Mouse (Mus musculus): ENCODE data around the gene Srsf2. TPM values are rescaled to one million over a fixed set of nuclear protein-coding genes. Genes with fewer than 3 reads are reported as not detected.
"Not testable (repeated sequence)": the region's sequence is repeated elsewhere in the genome, so short reads cannot be mapped to it uniquely, and the experiment has no call there.

Srsf2 gene
- polyA plus RNA-seq, 1 experiment from 2014 or later: 818 TPM

- 91% methylated on average over 14 of the region's 14 CpGs for WGBS
- H3K4me3 ChIP-seq: no peak overlapping the region
- H3K27me3 ChIP-seq (ENCODE audit: insufficient read depth, poor library complexity, severe bottlenecking): no peaks in the 10 kb centered on the region
- no peak overlapping the region for H3K27ac ChIP-seq
- peaks cover 50% of the 10 kb centered on the region for H3K4me1 ChIP-seq (replicated peaks)
- no peaks in the 10 kb centered on the region for H3K9me3 ChIP-seq
- DNase-seq (ENCODE audit: low spot score): no peak
- peaks cover 75% of the 10 kb centered on the region for H3K36me3 ChIP-seq
These were observed 14.0 kb downstream of the Srsf2 start for GRCm38 (mm10) chr11:116838936-116839335.

DNA sequence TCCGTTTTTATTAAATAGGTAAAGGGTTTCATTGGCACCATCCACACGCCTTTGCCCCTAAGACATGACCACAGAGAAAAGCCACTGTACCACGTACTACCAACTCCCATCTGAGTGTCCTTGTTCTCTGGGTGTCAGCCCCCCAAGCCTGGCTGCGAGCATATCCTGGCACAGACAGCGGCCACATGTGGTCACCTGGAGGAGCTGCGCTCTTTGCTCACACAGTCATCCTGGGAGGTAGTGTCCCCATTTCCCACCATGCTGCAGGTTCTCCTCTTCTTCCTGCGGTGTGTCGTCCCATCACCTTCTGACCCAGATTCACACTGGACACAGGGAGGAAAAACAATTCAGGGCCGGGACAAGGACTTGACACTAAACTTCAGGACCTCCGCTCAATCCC lies 15.5 kb downstream of the Srsf2 start:
- Histone ChIP-seq H3K27ac (no peak overlapping the region), H3K4me3 (no peak overlapping the region), H3K9me3 (no peaks in the 10 kb centered on the region), H3K27me3 (ENCODE audit: insufficient read depth, poor library complexity, severe bottlenecking) (no peaks in the 10 kb centered on the region), H3K36me3 (peaks cover 90% of the 10 kb centered on the region), H3K4me1 (replicated peaks) (peaks cover 50% of the 10 kb centered on the region)
- WGBS: 94% methylated on average over 10 of the region's 10 CpGs
- DNase-seq (ENCODE audit: low spot score): no peak

DNA sequence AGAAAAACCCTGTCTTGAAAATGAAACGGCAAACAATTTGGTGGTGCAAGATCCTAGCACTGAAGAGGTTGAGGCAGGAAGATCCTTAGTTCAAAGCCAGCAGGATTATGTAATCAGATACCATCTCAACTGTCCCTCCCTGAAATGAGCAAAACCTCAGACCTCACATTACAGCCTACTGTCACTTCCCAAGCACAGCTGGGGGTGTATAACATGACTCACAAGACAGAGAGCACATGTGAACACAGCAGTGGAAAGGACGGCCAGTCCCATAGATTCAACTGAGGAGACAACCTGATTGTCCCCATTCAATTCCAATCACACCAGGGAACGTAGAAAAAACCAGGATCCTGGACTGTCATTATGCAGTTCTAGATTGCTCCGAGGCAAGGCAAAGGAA lies 16.6 kb downstream of the Srsf2 start:
- H3K4me1 ChIP-seq (replicated peaks): peaks cover 41% of the 10 kb centered on the region
- H3K9me3 ChIP-seq: no peaks in the 10 kb centered on the region
- peaks cover 96% of the 10 kb centered on the region for H3K36me3 ChIP-seq
- H3K4me3 ChIP-seq: no peak overlapping the region
- DNase-seq (ENCODE audit: low spot score): no peak
- no peaks in the 10 kb centered on the region for H3K27me3 ChIP-seq (ENCODE audit: insufficient read depth, poor library complexity, severe bottlenecking)
- WGBS: 91% methylated on average over 4 of the region's 4 CpGs
- no peak overlapping the region for H3K27ac ChIP-seq

GRCm38 (mm10) chr11:116834954-116835353 lies 17.9 kb downstream of the Srsf2 start:
- Histone ChIP-seq H3K9me3 (no peaks in the 10 kb centered on the region), H3K27me3 (ENCODE audit: insufficient read depth, poor library complexity, severe bottlenecking) (no peaks in the 10 kb centered on the region), H3K4me1 (replicated peaks) (peaks cover 30% of the 10 kb centered on the region), H3K36me3 (peaks cover 87% of the 10 kb centered on the region), H3K27ac (no peak overlapping the region), H3K4me3 (no peak overlapping the region)
- no peak for DNase-seq (ENCODE audit: low spot score)
- 90% methylated on average over 1 of the region's 1 CpGs for WGBS

DNA sequence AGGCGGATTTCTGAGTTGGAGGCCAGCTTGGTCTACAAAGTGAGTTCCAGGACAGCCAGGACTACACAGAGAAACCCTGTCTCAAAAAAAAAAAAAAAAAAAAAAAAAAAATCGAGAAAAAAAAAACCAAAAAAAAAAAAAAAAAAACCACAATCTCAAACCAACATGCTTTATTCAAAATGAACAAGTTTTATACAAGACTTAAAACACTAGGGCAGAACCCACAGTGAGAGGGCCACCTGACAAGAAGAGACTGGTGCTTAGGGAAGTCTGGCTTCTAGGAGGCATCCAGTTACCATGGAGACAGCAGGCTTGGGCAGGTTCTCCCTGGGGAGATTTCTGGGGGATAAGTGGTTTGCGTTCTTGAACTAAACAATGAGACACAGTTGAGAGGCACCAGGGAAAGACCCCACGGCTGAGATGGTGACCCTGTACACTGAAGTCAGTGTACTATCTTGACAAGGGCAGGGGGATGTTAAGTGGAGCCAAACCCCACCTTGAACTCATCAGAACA lies 20.7 kb downstream of the Srsf2 start:
- peak; percentile 41 for DNase-seq (ENCODE audit: low spot score)
- Histone ChIP-seq H3K27me3 (ENCODE audit: insufficient read depth, poor library complexity, severe bottlenecking) (no peaks in the 10 kb centered on the region), H3K27ac (peak overlapping the region; percentile 46; the same call in 1 of the 2 replicates), H3K9me3 (no peaks in the 10 kb centered on the region), H3K4me3 (no peak overlapping the region), H3K4me1 (replicated peaks) (peaks cover 45% of the 10 kb centered on the region), H3K36me3 (peaks cover 60% of the 10 kb centered on the region)
- WGBS: 31% methylated on average over 4 of the region's 4 CpGs

- peak; percentile 84 for DNase-seq (ENCODE audit: low spot score)
- under 1% methylated on average over 71 of the region's 71 CpGs for WGBS
- Histone ChIP-seq H3K36me3 (peaks cover 19% of the 10 kb centered on the region), H3K27me3 (ENCODE audit: insufficient read depth, poor library complexity, severe bottlenecking) (no peaks in the 10 kb centered on the region), H3K9me3 (no peaks in the 10 kb centered on the region), H3K27ac (peak within 1 kb of the TSS; percentile 94), H3K4me1 (replicated peaks) (peaks cover 57% of the 10 kb centered on the region), H3K4me3 (peak within 1 kb of the TSS; percentile 85)
These were observed 25.2 kb downstream of the Srsf2 start, which contains the start of gene Mxra7 for GRCm38 (mm10) chr11:116827534-116828165. Mxra7 (minus strand) TSS chr11:116828046.

GRCm38 (mm10) chr11:116826550-116827504 lies 26.1 kb downstream of the Srsf2 start:
- DNase-seq (ENCODE audit: low spot score): peak; percentile 41
- H3K27ac ChIP-seq: peak overlapping the region; percentile 94
- no peaks in the 10 kb centered on the region for H3K9me3 ChIP-seq
- peaks cover 14% of the 10 kb centered on the region for H3K36me3 ChIP-seq
- H3K4me3 ChIP-seq: peak overlapping the region; percentile 85
- H3K27me3 ChIP-seq (ENCODE audit: insufficient read depth, poor library complexity, severe bottlenecking): no peaks in the 10 kb centered on the region
- H3K4me1 ChIP-seq (replicated peaks): peaks cover 61% of the 10 kb centered on the region
- WGBS: 13% methylated on average over 17 of the region's 17 CpGs

GRCm38 (mm10) chr11:116825230-116825629 lies 27.7 kb downstream of the Srsf2 start:
- H3K36me3 ChIP-seq: 0 out of 2 replicates have a peak, but pooled peaks cover 5% of the 10 kb centered on the region
- H3K4me1 ChIP-seq (replicated peaks): peaks cover 75% of the 10 kb centered on the region
- no peaks in the 10 kb centered on the region for H3K27me3 ChIP-seq (ENCODE audit: insufficient read depth, poor library complexity, severe bottlenecking)
- DNase-seq (ENCODE audit: low spot score): peak; percentile 31
- no peaks in the 10 kb centered on the region for H3K9me3 ChIP-seq
- whole genome bisulfite sequencing: 30% methylated on average over 5 of the region's 5 CpGs
- H3K4me3 ChIP-seq: peak overlapping the region; percentile 85
- peak overlapping the region; percentile 94 for H3K27ac ChIP-seq

DNA sequence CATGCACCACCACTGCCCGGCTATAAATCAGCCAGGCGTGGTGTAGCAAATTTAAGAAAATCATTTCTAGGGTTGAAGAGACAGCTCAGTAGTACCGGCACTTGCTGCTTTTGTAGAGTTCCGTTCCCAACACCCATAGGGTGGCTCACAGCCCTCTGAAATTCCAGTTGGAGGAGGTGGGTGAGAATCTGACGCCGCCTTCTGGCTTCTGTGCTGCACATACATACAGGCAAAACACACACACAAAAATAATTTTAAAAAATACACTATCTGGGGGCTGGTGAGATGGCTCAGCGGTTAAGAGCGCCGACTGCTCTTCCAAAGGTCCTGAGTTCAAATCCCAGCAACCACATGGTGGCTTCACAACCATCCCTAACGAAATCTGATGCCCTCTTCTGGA lies 29.0 kb downstream of the Srsf2 start:
- peaks cover 75% of the 10 kb centered on the region for H3K4me1 ChIP-seq (replicated peaks)
- not testable (repeated sequence) for DNase-seq (ENCODE audit: low spot score); H3K9me3 ChIP-seq; H3K27me3 ChIP-seq (ENCODE audit: insufficient read depth, poor library complexity, severe bottlenecking); H3K36me3 ChIP-seq; H3K27ac ChIP-seq; H3K4me3 ChIP-seq
- 95% methylated on average over 10 of the region's 10 CpGs for WGBS

GRCm38 (mm10) chr11:116823255-116823654 lies 29.6 kb downstream of the Srsf2 start:
- Histone ChIP-seq H3K9me3 (no peaks in the 10 kb centered on the region), H3K4me1 (replicated peaks) (peaks cover 75% of the 10 kb centered on the region), H3K27me3 (ENCODE audit: insufficient read depth, poor library complexity, severe bottlenecking) (no peaks in the 10 kb centered on the region), H3K4me3 (no peak overlapping the region), H3K27ac (no peak overlapping the region), H3K36me3 (0 out of 2 replicates have a peak, but pooled peaks cover 5% of the 10 kb centered on the region)
- DNase-seq (ENCODE audit: low spot score): no peak
- 98% methylated on average over 2 of the region's 2 CpGs for WGBS

- Histone ChIP-seq H3K9me3 (no peaks in the 10 kb centered on the region), H3K36me3 (0 out of 2 replicates have a peak, but pooled peaks cover 5% of the 10 kb centered on the region), H3K27ac (no peak overlapping the region), H3K27me3 (ENCODE audit: insufficient read depth, poor library complexity, severe bottlenecking) (no peaks in the 10 kb centered on the region), H3K4me1 (replicated peaks) (peaks cover 70% of the 10 kb centered on the region), H3K4me3 (no peak overlapping the region)
- DNase-seq (ENCODE audit: low spot score): no peak
- 90% methylated on average over 10 of the region's 10 CpGs for WGBS
These were observed 30.3 kb downstream of the Srsf2 start for GRCm38 (mm10) chr11:116822626-116823025.

DNA sequence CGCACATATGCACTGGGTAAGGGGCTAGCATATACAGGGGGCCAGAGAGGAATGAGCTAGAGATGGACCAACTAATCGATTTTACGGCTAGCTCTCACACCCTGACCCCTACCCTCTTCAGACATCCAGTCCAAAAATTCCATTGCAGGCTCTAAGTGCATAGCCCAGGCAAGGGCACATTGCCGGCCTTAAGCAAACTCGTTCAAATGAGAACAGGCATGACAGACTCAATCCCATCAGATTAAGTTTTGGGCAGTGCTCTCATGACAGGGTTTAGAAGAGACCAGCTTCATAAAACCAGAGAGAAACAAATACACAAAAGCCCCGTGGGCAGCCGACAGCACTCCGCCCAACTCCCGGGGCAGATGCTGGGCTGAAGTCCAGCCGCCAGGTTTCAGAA lies 30.7 kb downstream of the Srsf2 start:
- Histone ChIP-seq H3K4me3 (no peak overlapping the region), H3K36me3 (0 out of 2 replicates have a peak, but pooled peaks cover 5% of the 10 kb centered on the region), H3K9me3 (no peaks in the 10 kb centered on the region), H3K4me1 (replicated peaks) (peaks cover 69% of the 10 kb centered on the region), H3K27me3 (ENCODE audit: insufficient read depth, poor library complexity, severe bottlenecking) (no peaks in the 10 kb centered on the region), H3K27ac (peak overlapping the region; percentile 46; the same call in 1 of the 2 replicates)
- 69% methylated on average over 10 of the region's 10 CpGs for WGBS
- DNase-seq (ENCODE audit: low spot score): no peak
